Mouse (Mus musculus) small intestine, adult 2 months (tissue): ENCODE measurements around the gene Siah1a.

Experiments
- CTCF ChIP-seq: fragments of 200-500 bp; IDR thresholded peaks from 2 replicates; pipeline ENCODE4 v1.5.1; 2012; ENCODE audit warnings: low read depth, mild to moderate bottlenecking, control low read depth, inconsistent platforms, low read length, moderate library complexity, mixed read lengths; ENCODE audit not compliant: insufficient replicate concordance, insufficient read length; ENCODE audit errors: extremely low read depth
- POLR2A ChIP-seq: fragments of 200-500 bp; IDR thresholded peaks from 2 replicates; pipeline ENCODE4 v1.6.1; 2012; ENCODE audit warnings: low read depth, mild to moderate bottlenecking, control low read depth, inconsistent platforms, low read length, moderate library complexity

DNA sequence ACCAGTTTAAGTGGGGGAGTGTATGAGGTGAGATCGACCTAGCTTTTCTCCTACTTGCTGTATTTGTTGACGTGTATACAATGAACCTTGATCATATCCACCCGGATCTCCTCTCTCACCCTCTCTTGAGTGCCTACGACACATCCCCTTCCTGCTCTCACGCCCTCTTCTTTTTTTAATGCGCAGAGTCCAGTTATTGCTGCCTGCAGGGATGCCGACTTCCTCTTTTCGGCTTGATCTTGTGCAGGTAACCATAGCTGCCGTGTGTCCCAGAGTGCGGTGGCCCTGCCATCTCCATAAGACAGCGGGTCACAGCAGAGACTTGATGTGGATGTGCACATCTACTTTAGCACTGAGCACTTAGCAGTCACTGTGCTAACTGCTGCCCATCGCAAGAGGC is 46.3 kb downstream of the Siah1a start:
- no peak for TF ChIP-seq POLR2A
- no peak for TF ChIP-seq CTCF
